Mouse (Mus musculus) mature B cell (primary cell): ENCODE measurements around the gene Sgk1.
"Not testable (repeated sequence)": the region's sequence is repeated elsewhere in the genome, so short reads cannot be mapped to it uniquely, and the experiment has no call there.

Source experiments
- in situ Hi-C: fragments of 300-500 bp; cut with MboI; formaldehyde crosslinking; loops from 2 replicates; pipeline ENCODE4 v1.14.3; 2019

Sgk1 gene

GRCm38 (mm10) chr10:21868221-21868620 lies 13.8 kb upstream of the Sgk1 start:
- in situ Hi-C loops: no loop called here

- in situ Hi-C loops: no loop called here
Observed at GRCm38 (mm10) chr10:21868623-21869022, 13.4 kb upstream of the Sgk1 start.

GRCm38 (mm10) chr10:21881837-21882183 lies 174 bp upstream of the Sgk1 start:
- in situ Hi-C loops: no loop called here

GRCm38 (mm10) chr10:21883587-21883986 lies 1.6 kb downstream of the Sgk1 start:
- in situ Hi-C loops: no loop called here

GRCm38 (mm10) chr10:21884534-21884933 lies 2.5 kb downstream of the Sgk1 start:
- in situ Hi-C loops: no loop called here

- in situ Hi-C loops: no loop called here
Observed at GRCm38 (mm10) chr10:21889141-21889765, 7.3 kb downstream of the Sgk1 start.

- in situ Hi-C loops: no loop called here
Observed at GRCm38 (mm10) chr10:21890293-21890692, 8.3 kb downstream of the Sgk1 start.

- in situ Hi-C loops: no loop called here
Observed at GRCm38 (mm10) chr10:21891442-21891841, 9.5 kb downstream of the Sgk1 start.

GRCm38 (mm10) chr10:21892104-21892503 lies 10.1 kb downstream of the Sgk1 start:
- in situ Hi-C loops: no loop called here

- in situ Hi-C loops: no loop called here
Observed at GRCm38 (mm10) chr10:21898417-21898816, 16.4 kb downstream of the Sgk1 start.

GRCm38 (mm10) chr10:21898851-21899250 lies 16.9 kb downstream of the Sgk1 start:
- in situ Hi-C loops: not testable (repeated sequence)

- in situ Hi-C loops: no loop called here
Observed at GRCm38 (mm10) chr10:21899397-21899796, 17.4 kb downstream of the Sgk1 start.

- in situ Hi-C loops: no loop called here
Observed at GRCm38 (mm10) chr10:21902152-21903140, 20.5 kb downstream of the Sgk1 start.

GRCm38 (mm10) chr10:21904151-21904550 lies 22.2 kb downstream of the Sgk1 start:
- in situ Hi-C loops: no loop called here

- in situ Hi-C loops: no loop called here
Observed at GRCm38 (mm10) chr10:21905616-21906015, 23.6 kb downstream of the Sgk1 start.

GRCm38 (mm10) chr10:21906894-21907446 lies 25.0 kb downstream of the Sgk1 start:
- in situ Hi-C loops: no loop called here

GRCm38 (mm10) chr10:21907784-21908183 lies 25.8 kb downstream of the Sgk1 start:
- in situ Hi-C loops: no loop called here

GRCm38 (mm10) chr10:21908686-21909085 lies 26.7 kb downstream of the Sgk1 start:
- in situ Hi-C loops: no loop called here

- in situ Hi-C loops: no loop called here
Observed at GRCm38 (mm10) chr10:21910334-21910733, 28.4 kb downstream of the Sgk1 start.

- in situ Hi-C loops: no loop called here
Observed at GRCm38 (mm10) chr10:21911303-21911947, 29.4 kb downstream of the Sgk1 start.

- in situ Hi-C loops: no loop called here
Observed at GRCm38 (mm10) chr10:21914751-21915150, 32.8 kb downstream of the Sgk1 start.
